Mouse (Mus musculus) testis, adult 2 months (tissue): ENCODE data around the gene Colec11. TPM values are rescaled to one million over a fixed set of nuclear protein-coding genes. Genes with fewer than 3 reads are reported as not detected.

ENCODE experiments used
- H3K27ac ChIP-seq: fragments of 200-500 bp; 2 replicates; pipeline ENCODE4 v1.5.1; 2012; ENCODE audit warnings: low read depth, low read length; ENCODE audit not compliant: control insufficient read depth, insufficient read depth
- H3K27me3 ChIP-seq: fragments of 200-500 bp; 2 replicates; pipeline ENCODE4 v1.6.1; 2012; ENCODE audit warnings: mild to moderate bottlenecking, low read length, moderate library complexity; ENCODE audit not compliant: control insufficient read depth, insufficient read depth
- H3K36me3 ChIP-seq: fragments of 200-500 bp; 2 replicates; pipeline ENCODE4 v1.6.1; 2012; ENCODE audit warnings: mild to moderate bottlenecking, low read length; ENCODE audit not compliant: control insufficient read depth, insufficient read depth
- H3K4me1 ChIP-seq: fragments of 200-500 bp; 2 replicates; pipeline ENCODE4 v1.6.1; 2012; ENCODE audit warnings: low read length; ENCODE audit not compliant: control insufficient read depth, insufficient read depth
- H3K4me3 ChIP-seq: fragments of 200-500 bp; 2 replicates; pipeline ENCODE4 v1.5.1; 2012; ENCODE audit warnings: low read depth, mild to moderate bottlenecking, low read length, moderate library complexity, mixed read lengths; ENCODE audit not compliant: control insufficient read depth
- CTCF ChIP-seq: fragments of 200-500 bp; IDR thresholded peaks from 2 replicates; pipeline ENCODE4 v1.5.1; 2012; ENCODE audit warnings: low read depth, mild to moderate bottlenecking, inconsistent platforms, low read length, moderate library complexity; ENCODE audit not compliant: control insufficient read depth, insufficient read depth, insufficient replicate concordance
- POLR2A ChIP-seq: fragments of 200-500 bp; IDR thresholded peaks from 2 replicates; pipeline ENCODE4 v1.6.1; 2012; ENCODE audit warnings: low read depth, mild to moderate bottlenecking, inconsistent platforms, low read length, moderate library complexity; ENCODE audit not compliant: control insufficient read depth
- polyA plus RNA-seq: library from polyadenylated mRNA; depleted of rRNA; stranded (reverse); fragments of >200 nt; gene quantifications from 2 replicates; pipeline ENCODE4 v1.2.3, GENCODE M21; 2012; rRNA removed

Colec11 gene
- polyA plus RNA-seq, 1 experiment, result 1.2 TPM

- TF ChIP-seq POLR2A (no peak), CTCF (no peak)
- H3K36me3 ChIP-seq, result no peaks in the 10 kb centered on the region
- H3K27me3 ChIP-seq, result no peaks in the 10 kb centered on the region
- no peak overlapping the region for H3K4me3 ChIP-seq
- H3K4me1 ChIP-seq, result peaks cover 4% of the 10 kb centered on the region; the same call in 1 of the 2 replicates
- no peak overlapping the region for H3K27ac ChIP-seq
Observed at GRCm38 (mm10) chr12:28548887-28549286, 74.3 kb downstream of the Colec11 start.

Other genes starting within 250 kb of the Colec11 start
- 19.6 and 20.2 TPM in 2 replicates for gene Dcdc2c, start 71.0 kb downstream of the Colec11 start, polyA plus RNA-seq
- gene Allc, start 40.9 kb downstream of the Colec11 start, polyA plus RNA-seq, result 295 and 340 TPM in 2 replicates
- gene Rps7, start 12.6 kb upstream of the Colec11 start, polyA plus RNA-seq, result 312 and 337 TPM in 2 replicates
- gene Rnaseh1, start 26.2 kb upstream of the Colec11 start, polyA plus RNA-seq, result 10.7 and 10.9 TPM in 2 replicates
- gene Adi1, start 51.9 kb upstream of the Colec11 start, polyA plus RNA-seq, result 3.8 and 4.1 TPM in 2 replicates
- gene Trappc12, start 127.1 kb upstream of the Colec11 start, polyA plus RNA-seq, result 25.3 TPM in 2 replicates
- gene Eipr1, start 128.4 kb upstream of the Colec11 start, polyA plus RNA-seq, result 25.0 and 25.7 TPM in 2 replicates